Mouse (Mus musculus): ENCODE results near the gene Tnrc18. TPM values are rescaled to one million over a fixed set of nuclear protein-coding genes. Genes with fewer than 3 reads are reported as not detected.
"Not testable (repeated sequence)": the region's sequence is repeated elsewhere in the genome, so short reads cannot be mapped to it uniquely, and the experiment has no call there.

Gene Tnrc18
- polyA plus RNA-seq, 1 experiment from 2014 or later, result 28.1 TPM

GRCm38 (mm10) chr5:142842137-142842642, 24.7 kb upstream of the Tnrc18 start:
- H3K27ac ChIP-seq, result 0 out of 2 replicates have a peak overlapping the region, but pooled peaks have one; percentile 10
- 31% methylated on average over 7 of the region's 7 CpGs for WGBS

DNA sequence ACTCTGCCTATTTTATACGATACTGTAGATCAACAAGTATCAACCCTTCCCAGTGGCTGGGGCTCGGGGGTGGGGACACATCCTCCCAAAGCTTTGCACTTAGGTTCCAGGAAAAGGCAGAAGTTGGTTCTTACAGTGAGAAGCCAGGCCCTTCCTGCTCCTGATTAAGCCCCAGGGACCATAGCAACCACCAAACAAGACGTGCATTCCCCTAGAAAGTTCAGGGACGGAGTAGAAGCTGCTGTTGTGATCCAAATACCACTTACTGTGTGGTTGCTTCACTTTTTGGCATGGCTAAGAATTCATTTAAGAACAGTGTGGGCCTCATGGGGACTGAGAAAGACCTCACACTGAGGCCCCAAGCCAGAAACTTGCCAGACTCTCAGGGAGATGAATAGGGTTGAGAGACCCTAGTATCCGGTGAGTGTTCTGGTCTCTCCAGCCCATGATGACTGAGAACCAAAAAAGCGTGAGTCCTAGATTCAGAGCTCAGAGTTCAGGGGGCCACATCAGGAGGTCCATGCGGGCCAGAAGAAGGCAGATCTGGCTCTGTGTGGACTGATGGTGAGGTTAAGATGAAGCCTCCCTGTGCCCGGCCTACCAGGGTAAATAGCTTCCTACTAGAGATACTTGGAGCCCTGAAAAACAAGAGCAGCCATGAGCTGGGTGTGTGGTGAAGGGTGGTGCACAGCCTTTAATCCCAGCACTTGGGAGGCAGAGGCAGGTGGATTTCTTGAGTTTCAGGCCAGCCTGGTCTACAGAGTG, 24.1 kb upstream of the Tnrc18 start:
- ATAC-seq (replicated peaks; ENCODE audit: low FRiP score), result no peak
- H3K9me3 ChIP-seq (replicated peaks), result no peaks in the 10 kb centered on the region
- no peak overlapping the region for H3K4me3 ChIP-seq (replicated peaks)
- WGBS, result 66% methylated on average over 8 of the region's 8 CpGs
- no peaks in the 10 kb centered on the region for H3K27me3 ChIP-seq
- H3K36me3 ChIP-seq, result no peaks in the 10 kb centered on the region
- H3K9ac ChIP-seq, result no peak overlapping the region
- peak overlapping the region; percentile 10; the same call in 1 of the 2 replicates for H3K27ac ChIP-seq
- peaks cover 15% of the 10 kb centered on the region for H3K4me1 ChIP-seq
- no peak overlapping the region for H3K4me2 ChIP-seq

More at GRCm38 (mm10) chr5:142842137-142842642, 24.7 kb upstream of the Tnrc18 start:
- Histone ChIP-seq H3K9ac (no peak overlapping the region), H3K27me3 (no peaks in the 10 kb centered on the region), H3K36me3 (no peaks in the 10 kb centered on the region), H3K4me3 (replicated peaks) (no peak overlapping the region), H3K4me1 (peaks cover 15% of the 10 kb centered on the region), H3K9me3 (replicated peaks) (no peaks in the 10 kb centered on the region), H3K4me2 (peak overlapping the region; percentile 19; the same call in 1 of the 2 replicates)
- 0 out of 2 replicates have a peak, but pooled peaks have one; percentile 41 for ATAC-seq (replicated peaks; ENCODE audit: low FRiP score)

- H3K9ac ChIP-seq; ATAC-seq (replicated peaks; ENCODE audit: low FRiP score); H3K27me3 ChIP-seq; H3K36me3 ChIP-seq; H3K9me3 ChIP-seq (replicated peaks); H3K4me2 ChIP-seq; H3K27ac ChIP-seq; H3K4me3 ChIP-seq (replicated peaks): not testable (repeated sequence)
- H3K4me1 ChIP-seq, result peaks cover 15% of the 10 kb centered on the region
- WGBS, result 96% methylated on average over 2 of the region's 2 CpGs
These were observed 20.0 kb upstream of the Tnrc18 start for GRCm38 (mm10) chr5:142837427-142837826.

DNA sequence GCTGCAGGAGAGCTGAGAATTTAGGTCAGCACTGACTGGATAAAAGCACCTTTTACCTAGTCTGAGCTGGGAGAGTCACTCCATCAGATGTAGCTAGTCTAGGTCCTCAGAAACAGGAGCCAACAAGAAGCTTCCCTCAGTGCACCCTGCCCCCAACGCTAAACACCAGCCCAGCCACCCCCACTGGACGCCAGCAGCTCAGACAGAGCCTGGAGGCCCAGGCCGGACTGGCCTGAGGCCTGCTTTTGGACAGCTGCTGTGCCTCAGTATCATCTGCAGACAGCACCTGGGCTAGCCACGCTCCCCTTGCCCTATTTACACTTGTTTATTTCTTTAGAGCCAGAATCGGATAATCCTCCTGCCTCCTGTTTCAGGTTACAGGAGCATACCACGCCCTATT, 19.4 kb upstream of the Tnrc18 start:
- Histone ChIP-seq H3K4me2 (no peak overlapping the region), H3K4me1 (peaks cover 12% of the 10 kb centered on the region), H3K4me3 (replicated peaks) (no peak overlapping the region), H3K27me3 (no peaks in the 10 kb centered on the region), H3K9ac (no peak overlapping the region), H3K27ac (no peak overlapping the region), H3K36me3 (no peaks in the 10 kb centered on the region), H3K9me3 (replicated peaks) (no peaks in the 10 kb centered on the region)
- 61% methylated on average over 6 of the region's 6 CpGs for WGBS
- ATAC-seq (replicated peaks; ENCODE audit: low FRiP score), result no peak

DNA sequence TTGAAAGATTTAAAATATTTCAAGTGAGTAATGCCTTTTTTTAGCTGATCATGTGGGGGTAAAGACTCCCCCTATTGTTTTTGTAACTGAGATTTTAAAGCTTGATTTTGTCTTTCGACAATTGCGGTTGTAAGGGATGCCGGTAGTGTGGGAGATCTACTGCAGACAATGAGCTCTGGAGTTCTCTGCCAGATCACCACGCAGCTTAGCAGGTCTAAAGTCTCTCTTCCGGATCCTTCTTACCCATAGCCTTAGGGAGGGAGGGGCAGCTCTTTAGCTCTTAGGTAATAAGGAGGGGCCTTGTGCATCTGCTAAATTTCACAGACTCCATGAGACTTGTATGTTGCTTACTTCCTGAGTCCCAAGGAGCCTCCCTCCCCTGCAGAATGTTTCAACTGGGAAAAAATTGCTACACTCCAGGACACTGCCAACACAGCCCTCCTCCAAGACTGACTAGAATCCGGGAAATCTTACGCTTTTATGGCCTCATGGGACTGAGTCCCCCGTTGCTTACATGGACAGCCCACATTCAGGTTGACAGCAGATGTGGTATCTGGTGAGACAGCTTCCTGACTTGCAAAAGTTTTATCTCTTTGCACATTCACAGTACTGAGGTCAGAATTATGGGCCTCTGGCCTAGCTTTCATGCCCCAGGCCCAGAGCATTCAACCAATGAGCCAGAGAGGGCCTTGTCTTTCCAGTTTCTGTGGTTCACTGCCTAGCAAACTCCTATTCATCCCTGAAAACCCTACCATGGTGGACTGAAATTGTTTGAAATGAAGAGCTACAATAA, 16.4 kb upstream of the Tnrc18 start:
- Histone ChIP-seq H3K4me2 (no peak overlapping the region), H3K4me3 (replicated peaks) (no peak overlapping the region), H3K4me1 (no peaks in the 10 kb centered on the region), H3K9ac (no peak overlapping the region), H3K27me3 (no peaks in the 10 kb centered on the region), H3K27ac (no peak overlapping the region), H3K9me3 (replicated peaks) (no peaks in the 10 kb centered on the region), H3K36me3 (no peaks in the 10 kb centered on the region)
- WGBS, result 53% methylated on average over 8 of the region's 8 CpGs
- ATAC-seq (replicated peaks; ENCODE audit: low FRiP score), result no peak

GRCm38 (mm10) chr5:142826131-142826530, 8.7 kb upstream of the Tnrc18 start:
- H3K27ac ChIP-seq, result no peak overlapping the region; the same call in 1 of the 2 replicates
- no peak overlapping the region for H3K4me2 ChIP-seq
- H3K36me3 ChIP-seq, result no peaks in the 10 kb centered on the region
- 81% methylated on average over 4 of the region's 4 CpGs for WGBS
- no peaks in the 10 kb centered on the region for H3K9me3 ChIP-seq (replicated peaks)
- H3K4me1 ChIP-seq, result peaks cover 40% of the 10 kb centered on the region
- H3K9ac ChIP-seq, result no peak overlapping the region
- no peak overlapping the region for H3K4me3 ChIP-seq (replicated peaks)
- H3K27me3 ChIP-seq, result no peaks in the 10 kb centered on the region
- no peak for ATAC-seq (replicated peaks; ENCODE audit: low FRiP score)

DNA sequence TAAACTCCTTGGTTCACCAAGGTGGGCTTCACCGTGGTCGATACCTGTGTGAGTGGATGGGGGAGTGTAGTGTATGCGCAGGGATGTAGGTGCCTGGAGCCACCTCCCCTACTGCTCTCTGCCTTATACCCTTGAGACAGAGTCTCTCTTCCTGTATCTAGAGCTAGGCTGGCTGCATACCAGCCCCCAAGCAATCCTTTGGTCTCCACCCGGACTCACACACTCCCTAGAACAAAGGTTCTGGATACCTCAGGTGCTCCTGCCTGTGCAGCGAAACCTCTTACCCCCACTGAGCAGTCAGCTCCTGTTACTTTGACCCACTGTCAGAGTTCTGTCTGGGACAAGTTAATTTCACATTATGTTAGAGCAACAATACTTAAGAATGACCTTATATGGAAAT, 8.2 kb upstream of the Tnrc18 start:
- WGBS, result 80% methylated on average over 5 of the region's 5 CpGs
- no peak overlapping the region for H3K9ac ChIP-seq
- H3K4me1 ChIP-seq, result peaks cover 40% of the 10 kb centered on the region
- peak overlapping the region; percentile 22; the same call in 1 of the 2 replicates for H3K27ac ChIP-seq
- H3K4me2 ChIP-seq, result no peak overlapping the region
- H3K27me3 ChIP-seq, result no peaks in the 10 kb centered on the region
- no peak overlapping the region for H3K4me3 ChIP-seq (replicated peaks)
- H3K9me3 ChIP-seq (replicated peaks), result no peaks in the 10 kb centered on the region
- no peaks in the 10 kb centered on the region for H3K36me3 ChIP-seq
- ATAC-seq (replicated peaks; ENCODE audit: low FRiP score), result no peak

GRCm38 (mm10) chr5:142824091-142824490, 6.6 kb upstream of the Tnrc18 start:
- WGBS, result 26% methylated on average over 6 of the region's 6 CpGs
- Histone ChIP-seq H3K27me3 (no peaks in the 10 kb centered on the region), H3K4me3 (replicated peaks) (peak overlapping the region; percentile 95), H3K9ac (peak overlapping the region; percentile 90), H3K4me2 (peak overlapping the region; percentile 80), H3K4me1 (peaks cover 40% of the 10 kb centered on the region), H3K36me3 (no peaks in the 10 kb centered on the region), H3K9me3 (replicated peaks) (no peaks in the 10 kb centered on the region), H3K27ac (peak overlapping the region; percentile 100)
- ATAC-seq (replicated peaks; ENCODE audit: low FRiP score), result no peak

DNA sequence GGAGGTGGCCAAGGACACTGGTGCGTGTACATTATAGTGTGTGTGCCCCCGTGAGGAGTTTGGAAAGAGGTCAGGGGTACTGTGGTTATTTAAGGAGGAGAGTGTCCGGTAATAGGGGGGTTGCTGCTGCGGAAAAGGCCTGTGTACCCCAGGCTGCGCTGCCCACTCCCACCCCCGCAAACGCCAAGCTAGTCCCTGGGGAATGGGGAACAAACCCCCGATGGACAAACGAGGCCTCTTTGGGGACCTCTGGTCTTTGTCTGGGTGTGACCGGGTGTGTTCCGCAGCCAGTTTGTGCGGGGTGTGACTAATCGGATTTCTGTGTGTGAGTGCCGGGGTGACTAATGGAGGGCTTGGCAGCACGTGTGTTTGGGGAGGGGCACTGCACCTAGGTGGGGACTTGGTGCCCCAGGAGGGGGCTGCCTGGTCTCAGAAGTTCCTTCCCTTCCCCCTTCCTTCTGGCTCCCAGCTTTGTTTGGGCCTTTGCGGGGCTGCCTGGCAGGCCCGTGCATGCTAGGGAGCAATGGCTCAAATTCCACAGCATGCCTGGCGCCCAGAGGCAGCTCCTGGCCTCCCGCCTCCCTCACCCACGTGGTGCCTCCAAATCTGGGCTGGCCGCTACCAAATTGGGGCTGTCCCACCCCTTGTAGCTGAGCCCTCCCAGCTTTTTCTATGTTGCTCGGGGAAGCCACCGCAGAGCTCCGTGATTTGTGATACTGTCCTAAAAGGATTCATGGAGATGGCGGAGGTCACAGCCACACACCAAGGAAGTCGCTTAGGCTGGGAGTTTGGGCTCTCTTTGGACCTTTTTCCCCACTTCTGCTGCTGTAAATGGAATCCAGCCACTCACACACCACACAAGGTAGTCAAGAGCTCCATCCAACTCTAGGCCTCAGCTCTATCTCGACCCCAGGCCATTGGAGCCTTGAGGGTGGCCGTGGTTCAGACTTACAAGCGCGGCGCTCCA, 5.9 kb upstream of the Tnrc18 start:
- WGBS, result 8% methylated on average over 31 of the region's 31 CpGs

DNA sequence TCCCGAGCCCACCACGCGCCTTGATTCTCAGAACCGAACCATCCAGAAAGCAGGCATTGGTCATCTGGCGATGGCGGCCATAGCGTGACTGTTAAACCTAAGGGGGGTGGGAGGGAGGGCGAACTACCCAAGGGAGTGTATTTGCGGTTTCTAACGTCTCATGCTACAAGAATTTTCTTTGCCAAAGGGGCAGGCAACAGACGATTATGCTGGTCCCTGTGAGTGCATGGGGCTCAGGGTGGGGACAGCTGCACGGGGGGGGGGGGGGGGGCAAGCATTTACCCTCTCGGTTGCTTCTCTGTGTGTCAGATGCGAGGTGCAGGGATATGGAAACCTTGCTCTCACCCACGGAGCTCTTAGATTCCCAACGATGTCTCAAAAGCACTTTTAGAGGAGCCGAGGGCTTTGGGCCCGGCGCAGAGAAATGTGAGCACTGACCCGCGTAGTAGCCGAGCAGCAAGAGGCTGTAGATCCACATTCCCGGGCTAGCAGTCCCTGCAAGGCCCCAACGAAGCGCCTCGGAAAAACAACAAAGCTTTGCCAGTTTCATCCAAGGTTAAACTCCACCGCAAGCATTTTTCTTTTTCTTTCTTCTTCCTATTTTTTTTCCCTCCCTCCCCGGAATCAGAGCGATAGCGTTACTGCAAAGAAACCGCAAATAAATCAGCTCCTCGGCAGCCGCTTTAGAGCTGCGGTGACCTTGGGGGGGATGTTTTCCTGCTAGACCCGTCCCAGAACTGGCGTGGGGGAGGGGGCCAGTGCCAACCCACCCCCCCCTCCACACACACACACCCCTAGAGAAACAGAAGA, 5.0 kb upstream of the Tnrc18 start:
- Histone ChIP-seq H3K27ac (peak overlapping the region; percentile 100), H3K4me3 (replicated peaks) (peak overlapping the region; percentile 95), H3K9me3 (replicated peaks) (no peaks in the 10 kb centered on the region), H3K36me3 (no peaks in the 10 kb centered on the region), H3K27me3 (no peaks in the 10 kb centered on the region), H3K4me1 (peaks cover 40% of the 10 kb centered on the region), H3K4me2 (peak overlapping the region; percentile 80), H3K9ac (peak overlapping the region; percentile 90)
- ATAC-seq (replicated peaks; ENCODE audit: low FRiP score), result peak; percentile 15; the same call in 1 of the 2 replicates
- WGBS, result 1% methylated on average over 36 of the region's 36 CpGs

More for the DNA sequence above, 5.9 kb upstream of the Tnrc18 start:
- Histone ChIP-seq H3K9ac (peak overlapping the region; percentile 90), H3K27me3 (no peaks in the 10 kb centered on the region), H3K36me3 (no peaks in the 10 kb centered on the region), H3K4me1 (peaks cover 40% of the 10 kb centered on the region), H3K4me3 (replicated peaks) (peak overlapping the region; percentile 95), H3K9me3 (replicated peaks) (no peaks in the 10 kb centered on the region), H3K4me2 (peak overlapping the region; percentile 80), H3K27ac (peak overlapping the region; percentile 100)
- peak; percentile 71 for ATAC-seq (replicated peaks; ENCODE audit: low FRiP score)

DNA sequence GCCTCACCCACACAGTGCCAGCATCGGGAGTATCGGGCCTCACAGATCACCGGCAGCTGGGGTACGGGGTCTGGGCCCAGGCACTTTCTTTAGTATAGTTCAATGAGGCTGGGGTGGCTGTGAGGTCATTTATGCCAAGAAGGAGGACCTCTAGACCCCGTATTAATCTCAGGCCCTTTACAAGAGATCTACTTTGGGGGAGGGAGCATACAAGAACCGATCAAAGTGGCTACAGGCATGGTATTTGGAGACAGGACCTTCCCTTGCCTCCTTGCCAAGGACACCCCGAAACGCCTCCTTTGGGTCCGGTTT, 4.5 kb upstream of the Tnrc18 start:
- peak overlapping the region; percentile 100 for H3K27ac ChIP-seq
- H3K9ac ChIP-seq, result peak overlapping the region; percentile 90
- WGBS, result 1% methylated on average over 9 of the region's 9 CpGs
- peak overlapping the region; percentile 80 for H3K4me2 ChIP-seq
- peak overlapping the region; percentile 95 for H3K4me3 ChIP-seq (replicated peaks)
- no peak for ATAC-seq (replicated peaks; ENCODE audit: low FRiP score)
- no peaks in the 10 kb centered on the region for H3K27me3 ChIP-seq
- no peaks in the 10 kb centered on the region for H3K36me3 ChIP-seq
- H3K9me3 ChIP-seq (replicated peaks), result no peaks in the 10 kb centered on the region
- H3K4me1 ChIP-seq, result peaks cover 40% of the 10 kb centered on the region
